Mouse (Mus musculus) megakaryocyte-erythroid progenitor cell, adult 5-6 weeks (primary cell): ENCODE data around the gene Snf8. TPM values are rescaled to one million over a fixed set of nuclear protein-coding genes. Genes with fewer than 3 reads are reported as not detected.

Source experiments
- ATAC-seq: replicated peaks from 2 replicates; pipeline ENCODE4 v1.8.0; 2016; ENCODE audit warnings: mild to moderate bottlenecking, inconsistent platforms; ENCODE audit not compliant: severe bottlenecking, poor library complexity, low FRiP score, low TSS enrichment
- total RNA-seq, 2 experiments: library from RNA; stranded (forward) in 1 of 2; stranded (reverse) in 1 of 2; fragments of 200-1000, 215-1000 nt in 1 of 2; fragments of >200 nt in 1 of 2; fragmentation: Nextera tagmentation in 1 of 2; gene quantifications; 2 replicates each; pipeline ENCODE4 v1.2.3; 2014 to 2017

The Snf8 gene
- total RNA-seq, 2 experiments from 2014 or later, result 54.3 to 94.1 TPM

DNA sequence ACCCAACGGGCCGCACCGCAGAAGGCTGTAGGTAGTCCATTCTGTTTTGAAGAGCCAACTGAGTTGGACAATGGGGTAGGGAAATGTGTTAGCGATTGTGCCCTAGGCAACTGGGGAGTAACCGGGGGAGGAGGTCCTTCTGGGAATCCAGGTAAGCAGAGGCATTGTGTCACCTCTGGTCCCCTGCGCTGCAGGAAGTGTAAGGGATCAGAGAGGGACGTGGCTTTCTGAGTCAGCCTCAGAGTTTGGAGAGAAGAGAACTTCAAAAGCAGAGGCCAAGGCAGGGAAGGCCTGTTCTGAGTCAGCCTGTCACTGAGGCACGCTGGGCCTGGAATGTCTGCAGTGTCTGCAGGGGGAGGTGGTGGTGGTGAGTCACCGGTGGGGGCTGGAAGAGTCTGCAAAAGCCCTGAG, 16.7 kb upstream of the Snf8 start:
- ATAC-seq, result no peak

DNA sequence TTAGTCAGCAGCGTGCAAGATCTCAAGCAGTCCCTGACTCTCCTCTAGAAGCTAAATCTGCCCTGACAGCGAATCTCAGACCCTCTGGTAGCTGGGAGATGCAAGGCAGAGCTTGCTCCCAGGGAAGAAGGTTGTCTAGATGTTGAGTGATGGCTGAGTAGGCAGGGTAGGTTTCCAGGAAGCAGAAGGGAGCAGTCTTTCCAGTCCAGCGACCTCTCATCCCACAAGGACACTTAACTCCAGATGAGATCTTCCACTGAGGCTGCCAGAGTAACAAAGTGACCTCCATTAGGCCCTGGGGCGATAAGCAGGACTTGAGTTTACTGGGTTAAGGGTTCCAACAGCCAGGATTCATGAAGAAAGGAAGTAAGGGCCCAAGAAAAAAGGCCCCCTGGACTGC, 14.1 kb upstream of the Snf8 start:
- ATAC-seq, result no peak

DNA sequence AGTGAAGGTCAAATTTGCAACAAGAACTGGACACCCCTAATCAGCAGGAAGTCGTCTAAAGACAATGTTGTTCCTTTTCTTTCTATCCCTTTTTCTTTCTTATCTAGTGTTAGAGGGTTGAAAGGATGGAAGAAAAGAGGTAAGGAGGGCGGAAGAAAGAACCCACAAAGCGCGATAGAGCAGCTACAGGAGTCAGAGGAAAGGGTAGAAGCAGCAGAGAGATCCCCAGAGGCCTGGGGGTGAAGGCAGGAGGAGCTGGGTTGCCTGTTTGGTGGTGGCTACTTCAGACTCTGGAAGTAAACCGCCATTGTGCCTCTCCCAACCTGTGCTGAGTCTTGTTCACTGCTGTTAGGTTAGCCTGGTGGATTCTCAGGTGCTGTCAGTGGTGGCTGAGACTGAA, 6.6 kb upstream of the Snf8 start:
- ATAC-seq, result no peak

DNA sequence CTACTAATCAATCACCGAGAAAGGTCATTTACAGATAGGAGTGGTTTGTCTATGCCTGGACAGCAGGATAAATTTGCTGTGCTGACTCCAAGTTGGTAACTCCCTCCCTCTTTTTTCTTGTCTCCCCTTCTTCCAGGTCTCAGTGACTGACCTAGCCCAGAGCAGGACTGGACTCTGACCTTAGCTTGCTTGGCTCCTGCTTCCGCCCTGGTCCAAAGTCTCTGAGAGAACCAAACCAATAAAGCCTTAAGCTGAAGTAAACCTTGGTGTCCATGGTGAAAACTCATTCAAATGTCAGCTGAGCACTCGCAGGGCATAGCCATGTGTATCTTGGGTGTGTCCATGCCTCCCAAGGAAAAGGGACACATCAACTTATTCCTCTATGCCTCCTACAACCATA, 4.1 kb upstream of the Snf8 start:
- ATAC-seq, result no peak

DNA sequence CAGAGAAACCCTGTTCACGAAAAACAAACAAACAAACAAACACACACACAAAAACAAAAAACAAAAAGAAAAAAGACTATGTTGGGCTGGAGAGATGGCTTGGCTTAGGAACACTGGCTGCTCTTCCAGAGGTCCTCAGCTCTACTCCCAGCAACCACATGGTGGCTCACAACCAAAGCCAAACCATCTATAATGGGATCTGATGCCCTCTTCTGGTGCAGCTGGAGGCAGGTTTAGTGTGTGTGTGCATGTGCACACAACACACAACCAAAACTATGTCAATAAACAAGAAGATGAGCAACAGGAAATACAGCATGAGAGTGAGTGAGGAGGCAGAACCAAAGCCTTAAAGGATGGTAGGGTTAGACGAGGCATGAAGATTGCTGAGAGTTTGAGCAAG, 3.0 kb upstream of the Snf8 start:
- ATAC-seq, result no peak

DNA sequence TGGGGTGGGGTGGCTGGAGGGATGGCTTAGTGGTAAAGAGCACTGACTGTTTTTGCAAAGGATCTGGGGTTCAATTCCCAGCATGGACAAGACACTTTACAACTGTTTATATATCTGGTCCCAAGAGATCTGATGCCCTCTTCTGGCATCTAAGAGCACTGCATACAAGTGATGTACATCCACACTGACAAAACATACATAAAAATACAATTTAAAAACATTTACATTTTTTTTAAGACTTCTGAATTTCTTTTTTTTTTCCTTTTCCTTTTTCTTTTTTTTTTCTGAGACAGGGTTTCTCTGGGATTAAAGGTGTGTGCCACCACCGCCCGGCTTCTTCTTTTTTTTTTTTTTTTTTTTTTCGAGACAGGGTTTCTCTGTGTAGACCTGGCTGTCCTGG, 1.4 kb upstream of the Snf8 start:
- ATAC-seq, result no peak

DNA sequence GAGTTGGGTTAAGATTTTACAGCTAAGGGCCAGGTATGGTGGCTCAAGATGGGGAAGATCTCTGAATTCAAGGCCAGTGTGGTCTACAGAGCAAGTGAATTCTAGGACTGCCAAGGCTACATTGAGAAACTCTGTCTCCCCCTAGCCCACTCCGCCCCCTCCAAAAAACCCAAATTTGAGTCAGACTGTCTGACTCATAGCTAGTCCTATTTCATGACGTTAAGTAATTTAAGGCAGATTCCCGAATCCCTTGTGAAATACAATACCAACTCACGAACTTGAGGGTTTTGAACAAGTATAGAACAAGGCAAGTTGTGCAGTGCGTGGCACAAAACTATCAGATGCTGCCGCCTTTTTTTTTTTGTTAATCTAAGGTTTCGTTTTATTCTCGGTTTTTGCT, 569 bp upstream of the Snf8 start:
- ATAC-seq, result no peak

DNA sequence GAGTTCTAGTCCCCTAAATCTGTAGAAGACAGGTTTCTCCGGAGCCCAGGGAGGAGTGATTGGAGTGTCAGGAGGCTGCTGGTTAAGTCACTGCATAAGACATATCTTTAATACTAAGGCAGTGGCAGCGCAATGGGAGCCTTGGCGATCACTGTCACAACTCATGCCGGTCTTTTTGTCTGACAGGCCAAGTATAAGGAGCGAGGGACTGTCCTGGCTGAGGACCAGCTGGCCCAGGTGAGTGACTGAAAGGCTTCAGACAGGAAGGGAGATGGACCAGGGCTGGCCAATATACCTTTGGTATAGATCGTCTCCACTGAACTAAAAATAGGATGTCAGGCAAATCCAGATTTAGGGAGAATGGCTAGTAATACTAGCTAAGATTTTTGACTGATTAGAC, 448 bp downstream of the Snf8 start:
- no peak for ATAC-seq

DNA sequence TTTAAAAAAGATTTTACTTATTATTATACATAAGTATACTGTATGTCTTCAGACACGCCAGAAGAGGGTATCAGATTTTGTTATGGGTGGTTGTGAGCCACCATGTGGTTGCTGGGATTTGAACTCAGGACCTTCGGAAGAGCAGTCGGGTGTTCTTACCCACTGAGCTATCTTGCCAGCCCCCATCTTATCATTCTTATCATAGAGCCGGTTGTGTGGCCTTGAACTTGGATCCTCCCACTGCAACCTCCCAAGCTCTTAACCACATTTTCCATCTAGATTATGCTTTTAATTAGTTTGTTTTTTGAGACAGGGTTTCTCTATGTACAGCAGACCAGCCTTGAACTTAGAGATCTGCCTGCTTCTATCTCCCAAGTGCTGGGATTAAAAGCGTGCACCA, 2.8 kb downstream of the Snf8 start:
- ATAC-seq, result no peak

DNA sequence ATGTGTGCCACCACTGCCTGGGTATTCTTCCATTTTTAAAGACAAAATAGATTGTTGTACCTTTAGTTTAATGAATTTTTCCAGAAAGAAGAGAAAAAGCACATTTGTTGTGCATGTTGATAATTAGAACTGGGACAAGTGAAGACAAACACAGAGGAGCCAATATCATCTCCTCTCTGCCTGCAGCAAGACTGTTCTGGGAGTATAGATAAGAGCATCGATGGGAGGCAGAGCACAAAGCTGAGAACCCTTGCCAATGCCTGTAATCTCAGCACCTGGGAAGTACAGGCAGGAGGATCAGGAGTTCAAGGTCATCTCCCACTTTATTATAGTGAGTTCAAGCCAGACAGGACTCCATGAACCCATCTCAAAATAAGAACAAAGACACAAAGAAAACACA, 3.9 kb downstream of the Snf8 start:
- ATAC-seq, result peak; percentile 68

DNA sequence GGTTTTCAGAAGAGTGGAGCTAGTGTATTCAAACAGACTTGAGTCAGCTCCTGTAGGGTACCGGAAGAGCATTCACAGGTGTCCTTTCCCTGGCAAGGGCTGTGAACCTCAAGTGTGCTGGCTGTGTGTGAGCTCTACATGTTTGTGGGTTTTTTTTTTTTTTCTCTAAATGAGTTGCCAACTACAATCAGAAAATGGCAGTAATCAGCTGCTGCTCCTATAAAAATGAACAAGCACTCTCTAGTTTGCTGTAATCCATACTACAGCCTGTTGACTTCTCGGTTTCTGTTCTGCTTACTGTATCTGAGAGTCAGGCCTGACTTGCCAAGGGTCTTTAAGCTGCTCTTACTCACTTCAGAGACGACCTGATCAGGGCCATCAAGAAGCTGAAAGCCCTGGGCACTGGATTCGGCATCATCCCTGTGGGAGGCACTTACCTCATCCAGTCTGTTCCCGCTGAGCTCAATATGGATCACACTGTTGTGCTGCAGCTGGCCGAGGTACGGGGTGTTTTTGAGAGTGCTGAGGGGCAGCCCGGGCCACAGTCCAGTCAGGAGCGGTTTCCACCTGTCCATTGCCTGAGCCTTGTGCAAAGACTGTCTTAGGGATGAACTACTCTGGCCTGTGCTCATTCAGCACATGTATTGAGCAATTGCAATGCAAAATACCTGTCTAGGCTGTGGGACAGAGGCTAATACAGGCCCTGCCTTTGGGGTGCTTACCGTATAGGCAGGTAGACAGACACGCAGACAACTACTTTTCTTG, 10.3 kb downstream of the Snf8 start:
- no peak for ATAC-seq

DNA sequence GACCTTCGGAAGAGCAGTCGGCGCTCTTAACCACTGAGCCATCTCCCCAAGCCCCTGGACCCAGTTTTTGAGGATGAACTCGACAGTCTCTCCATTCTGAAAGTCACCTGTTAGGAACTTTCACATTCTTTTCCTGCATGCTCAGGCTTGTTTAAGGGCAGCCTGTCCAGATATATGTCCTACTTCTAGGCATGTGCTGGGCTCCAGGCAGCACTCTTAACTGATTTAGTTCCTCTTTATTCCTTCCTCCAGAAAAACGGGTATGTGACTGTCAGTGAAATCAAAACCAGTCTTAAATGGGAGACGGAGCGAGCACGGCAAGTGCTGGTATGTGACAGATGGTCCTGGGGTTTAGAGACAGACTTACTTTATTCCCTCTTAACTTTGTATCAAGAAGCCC, 11.3 kb downstream of the Snf8 start:
- no peak for ATAC-seq

DNA sequence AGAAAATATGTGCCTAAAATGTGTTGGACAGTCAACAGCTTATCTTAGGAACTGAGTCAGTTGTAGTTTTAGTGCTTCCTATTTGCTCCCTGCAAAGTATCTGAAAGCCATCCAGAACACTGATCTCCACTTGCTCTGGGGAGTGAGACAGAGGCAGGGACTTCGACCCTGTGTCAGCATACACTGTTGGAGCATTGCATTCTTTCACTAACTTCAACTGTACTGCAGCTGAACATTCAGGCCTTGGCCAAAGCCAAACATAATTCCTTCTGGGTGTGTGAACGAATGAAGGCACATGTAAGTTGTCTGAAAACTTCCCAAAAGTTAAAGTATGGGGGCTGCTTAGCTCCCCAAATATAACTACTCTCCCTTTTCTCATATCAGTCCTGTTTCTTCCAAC, 12.1 kb downstream of the Snf8 start:
- no peak for ATAC-seq

DNA sequence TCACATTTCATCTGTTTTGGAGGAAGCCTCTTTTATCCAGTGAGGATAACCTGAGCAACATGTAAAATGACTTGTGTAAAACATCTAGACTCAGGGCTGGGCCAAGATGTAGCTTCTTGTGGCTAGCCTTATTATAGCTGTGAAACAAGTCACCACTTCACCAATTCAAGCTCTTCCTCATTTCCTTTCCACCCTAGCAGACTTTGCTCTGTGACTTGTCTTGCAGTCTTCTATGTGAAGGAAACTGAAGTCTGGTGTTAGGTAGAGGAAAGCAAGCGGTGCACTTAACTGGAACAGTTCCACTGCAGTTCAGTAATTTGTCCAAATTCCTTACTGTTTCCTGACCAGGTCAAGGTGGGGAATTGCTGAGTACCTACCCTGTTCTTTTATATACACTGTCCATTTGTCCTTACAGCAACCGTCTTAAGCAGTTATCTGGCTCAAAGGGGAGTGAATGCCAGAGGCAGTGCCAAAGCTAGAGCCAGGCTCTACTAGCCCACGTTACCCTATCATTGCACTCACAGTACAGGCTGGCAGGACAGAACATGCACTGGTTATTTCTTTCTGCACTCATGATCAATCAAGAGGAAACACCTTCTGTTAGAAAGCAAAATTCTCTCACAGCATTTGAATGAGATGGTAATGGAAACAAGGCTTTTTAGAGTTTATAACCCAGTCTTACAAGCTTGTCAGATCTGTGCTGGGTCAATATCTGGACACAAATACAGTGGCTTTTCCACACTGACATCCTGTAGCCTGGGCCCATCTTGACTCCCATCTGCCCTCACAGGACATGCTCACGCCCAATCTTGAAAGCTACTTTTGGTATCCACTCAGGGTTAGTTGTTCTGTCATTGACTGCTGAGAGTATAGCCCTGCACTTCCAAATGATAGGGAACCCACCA, 13.0 kb downstream of the Snf8 start:
- no peak for ATAC-seq

DNA sequence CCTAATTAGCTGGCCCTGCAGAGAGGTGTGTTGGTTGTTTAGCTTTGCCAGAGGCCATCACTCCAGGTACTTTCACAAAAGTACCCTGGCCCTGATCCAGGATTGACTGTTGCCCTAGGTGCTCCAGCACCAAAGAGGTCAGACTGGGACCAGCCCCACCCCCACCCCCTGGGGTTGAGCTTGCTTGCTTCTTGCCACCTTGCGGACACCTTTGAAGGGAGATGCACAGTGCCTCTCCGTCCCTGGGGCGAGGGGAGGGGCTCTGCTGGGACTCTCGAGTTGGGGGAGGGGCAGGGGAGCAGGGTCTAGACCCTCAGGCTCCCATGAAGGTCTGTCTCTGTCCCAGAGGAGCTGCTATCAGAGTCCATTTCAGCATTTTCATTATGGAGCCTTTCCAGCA, 15.3 kb downstream of the Snf8 start:
- ATAC-seq, result no peak

DNA sequence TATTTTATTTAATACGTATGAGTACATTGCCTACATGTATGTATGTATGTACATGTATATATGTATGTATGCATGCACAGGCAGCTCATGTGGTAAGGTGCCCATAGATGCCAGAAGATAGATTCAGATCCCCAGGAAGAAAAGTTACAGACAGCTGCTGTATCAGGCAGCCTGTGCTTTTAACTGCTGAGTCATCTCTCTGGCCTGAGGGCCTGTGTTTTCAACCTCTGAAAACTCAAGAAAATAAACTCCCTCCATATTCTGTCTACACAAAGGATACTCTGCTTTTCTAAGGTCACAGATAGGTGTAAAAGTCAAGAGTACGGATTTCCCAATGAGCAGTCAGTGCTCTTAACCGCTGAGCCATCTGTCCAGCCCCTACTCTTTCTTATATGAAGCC, 16.2 kb downstream of the Snf8 start:
- no peak for ATAC-seq

DNA sequence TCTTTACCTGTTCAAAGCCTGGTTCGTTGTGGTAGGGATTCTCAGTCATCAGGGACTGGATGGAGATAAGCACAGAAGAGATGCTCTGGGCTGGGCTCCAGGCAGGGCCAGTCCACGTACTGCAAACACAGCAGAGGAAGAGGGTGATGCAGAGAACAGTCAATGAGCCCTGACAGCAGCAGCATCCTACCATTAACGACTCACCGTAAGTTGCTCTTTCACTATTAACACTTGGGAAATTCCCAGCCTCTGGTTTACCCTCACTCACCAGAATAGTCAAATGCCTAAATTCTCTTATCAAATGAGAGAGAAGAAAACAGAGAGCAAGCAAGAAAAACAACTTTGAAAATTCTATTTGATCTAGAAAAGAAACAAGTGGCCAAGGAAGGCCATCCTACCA, 23.6 kb downstream of the Snf8 start:
- ATAC-seq, result no peak

DNA sequence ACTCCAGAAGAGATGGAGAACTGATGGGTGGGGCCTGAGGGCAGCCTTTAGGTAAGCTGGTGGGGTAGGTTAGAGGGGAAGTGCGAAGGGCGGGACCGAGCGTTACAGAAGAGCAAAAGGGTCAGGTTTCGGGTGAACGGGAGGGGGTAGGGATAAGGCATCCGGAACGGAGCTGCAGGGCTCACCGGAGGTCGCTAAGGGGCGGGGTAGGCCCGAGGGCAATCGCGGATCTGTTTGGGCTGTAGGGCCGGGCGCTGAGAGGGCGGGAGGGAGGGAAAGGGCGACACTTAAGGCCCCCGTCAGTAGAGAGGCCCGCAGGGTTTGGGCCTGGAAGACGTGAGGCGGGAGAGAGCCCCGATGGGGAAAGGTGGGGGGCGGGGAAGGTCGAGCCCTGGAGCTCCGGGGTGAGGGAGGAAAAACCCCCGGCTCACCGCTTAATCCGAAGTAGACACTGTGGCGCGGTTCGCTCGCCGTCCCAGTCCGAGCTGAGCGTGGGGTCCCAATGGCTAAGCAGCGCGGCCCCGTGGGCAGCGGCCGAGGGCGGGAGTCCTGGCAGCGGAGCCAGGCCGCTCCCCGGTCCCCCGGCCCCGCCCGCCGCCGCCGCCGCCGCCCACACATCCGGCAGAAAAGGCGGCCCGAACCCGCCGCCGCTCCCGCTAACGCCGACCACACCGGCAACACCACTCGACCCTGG, 30.0 kb downstream of the Snf8 start:
- peak; percentile 54 for ATAC-seq

DNA sequence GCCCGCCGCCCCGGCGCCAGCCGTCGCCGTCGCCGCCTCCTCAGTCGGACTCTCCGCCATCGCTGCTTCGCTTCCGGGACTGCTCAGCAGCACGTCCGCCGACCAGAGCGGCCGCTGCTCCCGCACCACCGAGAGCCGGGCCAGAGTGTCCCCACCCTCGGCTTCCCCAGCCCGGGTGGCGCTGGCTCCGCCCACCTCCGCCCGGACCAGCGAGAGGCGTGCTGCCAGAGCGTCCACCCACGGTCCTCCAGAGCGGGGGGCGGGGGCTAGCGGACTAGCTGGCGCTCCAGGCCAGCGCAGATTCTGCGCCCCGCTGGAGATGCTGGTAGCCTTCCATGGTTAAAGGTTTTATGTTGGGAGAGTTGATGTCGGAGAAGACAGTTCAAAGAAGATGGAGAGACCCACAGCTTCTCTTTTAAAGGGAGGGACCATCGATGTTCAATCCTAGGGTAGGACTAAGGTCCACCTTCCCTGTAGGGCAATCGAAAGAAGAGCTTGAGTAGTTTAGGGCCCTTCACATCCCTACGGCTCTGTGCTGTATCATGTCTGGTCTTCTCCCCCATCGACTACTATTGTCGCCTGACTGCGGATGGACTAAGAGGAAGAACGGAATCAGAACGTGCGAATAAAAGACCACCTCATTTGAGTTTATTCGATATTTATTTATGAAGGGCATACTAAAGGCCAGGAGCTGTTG, 30.7 kb downstream of the Snf8 start, which contains the start of gene Ube2z:
TSS of gene Ube2z (minus strand) at position 174 of the 697 bp plus-strand sequence.
- peak; percentile 97 for ATAC-seq

DNA sequence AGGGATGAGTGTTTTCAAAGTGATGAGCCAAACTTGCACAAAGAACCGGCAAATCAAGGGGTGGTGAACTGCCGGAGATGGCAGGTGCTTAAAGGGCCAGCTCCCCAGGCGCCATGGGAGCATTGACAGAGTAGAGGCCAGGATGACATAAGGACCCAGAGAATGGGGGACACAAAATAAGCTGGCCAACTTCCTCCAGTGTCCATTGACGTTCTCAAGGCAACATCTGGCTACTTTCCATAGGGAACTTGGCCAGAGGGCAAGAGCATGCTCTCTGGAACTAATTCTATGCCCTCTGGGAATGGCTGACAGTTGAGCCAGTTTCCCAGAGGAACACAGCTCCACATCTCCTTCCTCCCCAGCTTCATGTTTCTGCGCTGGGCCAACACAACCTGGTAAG, 33.5 kb downstream of the Snf8 start:
- ATAC-seq, result no peak
